Mouse (Mus musculus) intestine, embryonic 16.5 days (tissue): Measurements from ENCODE around the gene Ints1. TPM values are rescaled to one million over a fixed set of nuclear protein-coding genes. Genes with fewer than 3 reads are reported as not detected.
A peak's percentile ranks its signal among the peaks of the same experiment; 100 is the strongest.

Experiments used
- ATAC-seq: fragments of 200-750 bp; cut with Nextera tagmentation; 2 replicates; pipeline ENCODE4 v1.8.0; 2017; ENCODE audit warnings: moderate TSS enrichment, moderate library complexity
- H3K27ac ChIP-seq: fragments of 300-500 bp; sonication (generic); 2 replicates; pipeline ENCODE4 v1.5.1; 2014; ENCODE audit warnings: mild to moderate bottlenecking, low read length
- H3K27me3 ChIP-seq: fragments of 300-500 bp; sonication (generic); replicated peaks from 2 replicates; pipeline ENCODE4 v1.6.1; 2014; ENCODE audit warnings: low read length, control low read depth, mixed read lengths; ENCODE audit not compliant: control insufficient read depth, insufficient read depth
- H3K36me3 ChIP-seq: fragments of 300-500 bp; sonication (generic); 2 replicates; pipeline ENCODE4 v1.6.1; 2014; ENCODE audit warnings: low read length, control low read depth; ENCODE audit not compliant: control insufficient read depth, insufficient read depth
- H3K4me1 ChIP-seq: fragments of 300-500 bp; sonication (generic); 2 replicates; pipeline ENCODE4 v1.6.1; 2014; ENCODE audit warnings: low read length, control low read depth, mixed read lengths; ENCODE audit not compliant: control insufficient read depth, insufficient read depth
- H3K4me2 ChIP-seq: fragments of 300-500 bp; sonication (generic); 2 replicates; pipeline ENCODE4 v1.6.1; 2014; ENCODE audit warnings: low read depth, low read length, control low read depth
- H3K4me3 ChIP-seq: fragments of 300-500 bp; sonication (generic); 2 replicates; pipeline ENCODE4 v1.5.1; 2014; ENCODE audit warnings: mild to moderate bottlenecking, low read length
- H3K9ac ChIP-seq: fragments of 300-500 bp; sonication (generic); 2 replicates; pipeline ENCODE4 v1.6.1; 2014; ENCODE audit warnings: low read depth, low read length
- H3K9me3 ChIP-seq: fragments of 300-500 bp; sonication (generic); 2 replicates; pipeline ENCODE4 v1.6.1; 2016; ENCODE audit warnings: low read length, control low read depth; ENCODE audit not compliant: control insufficient read depth
- WGBS: fragments of 180-500 bp; shearing (Covaris S2); extraction: QIAGEN DNeasy Blood & Tissue Kit; methylation state at CpG from one replicate; pipeline ENCODE4 v1.1.7; 2014; 5-methylcytosine and 5-hydroxymethylcytosine counted together
- polyA plus RNA-seq: library from polyadenylated mRNA; unstranded; fragments of >200 nt; fragmentation: Nextera tagmentation; extraction: Ambion mirVana; gene quantifications from 2 replicates; pipeline ENCODE4 v1.2.1, GENCODE M21; 2015

Ints1 gene
- polyA plus RNA-seq, 1 experiment from 2014 or later, result 18.8 TPM

DNA sequence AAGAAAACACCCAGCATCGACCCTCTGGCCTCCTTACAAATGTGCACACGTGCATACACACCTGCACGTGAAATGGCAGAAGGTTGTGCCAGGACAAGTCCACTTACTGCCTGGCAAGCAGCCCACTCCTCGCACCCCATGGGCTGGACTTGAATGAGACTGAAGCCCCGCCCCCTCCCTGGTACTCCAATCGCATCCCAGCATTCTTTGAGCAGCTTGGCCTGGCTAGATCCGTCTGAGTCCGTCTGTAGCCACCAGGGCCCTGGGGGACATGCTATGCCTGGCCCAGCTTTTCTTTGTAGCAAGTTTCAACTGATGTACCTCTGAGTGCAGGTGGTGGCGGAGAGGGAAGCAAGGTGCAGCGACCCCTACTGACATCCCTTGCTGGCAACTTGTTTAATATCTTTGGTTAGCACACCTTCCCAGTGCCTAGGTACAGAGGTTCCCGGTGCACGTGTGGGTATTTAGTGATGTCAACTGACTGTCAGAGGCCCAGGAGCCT, 28.2 kb upstream of the Ints1 start:
- peak; percentile 48 for ATAC-seq
- WGBS, result 11% methylated on average over 12 of the region's 12 CpGs
- Histone ChIP-seq H3K27me3 (no peaks in the 10 kb centered on the region), H3K9me3 (no peaks in the 10 kb centered on the region), H3K4me2 (0 out of 2 replicates have a peak overlapping the region, but pooled peaks have one; percentile 2), H3K4me3 (0 out of 2 replicates have a peak overlapping the region, but pooled peaks have one; percentile 1), H3K4me1 (peaks cover 15% of the 10 kb centered on the region), H3K36me3 (peaks cover 20% of the 10 kb centered on the region; the same call in 1 of the 2 replicates), H3K9ac (peak overlapping the region; percentile 39), H3K27ac (peak overlapping the region; percentile 84)

DNA sequence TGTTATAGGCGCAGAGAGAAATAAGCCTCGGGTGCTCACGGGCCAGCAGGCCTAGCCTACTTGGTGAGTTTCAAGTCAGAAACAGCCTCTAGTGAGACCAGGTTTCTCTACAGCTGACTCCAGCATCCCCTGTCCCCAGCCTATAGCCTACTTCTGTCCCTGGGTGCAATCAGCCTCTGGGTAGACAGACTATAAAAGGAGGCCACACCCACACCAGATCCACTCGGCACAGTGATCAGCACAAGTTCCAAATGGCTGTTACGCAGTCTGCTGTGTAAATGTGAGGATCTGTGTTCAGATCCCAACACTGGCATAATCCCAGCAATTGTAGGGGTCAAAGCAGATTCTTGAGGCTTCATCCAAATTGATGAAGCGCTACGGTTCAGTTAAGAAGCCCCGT, 27.7 kb upstream of the Ints1 start:
- Histone ChIP-seq H3K9ac (no peak overlapping the region; the same call in 1 of the 2 replicates), H3K4me3 (no peak overlapping the region), H3K9me3 (no peaks in the 10 kb centered on the region), H3K27ac (peak overlapping the region; percentile 31; the same call in 1 of the 2 replicates), H3K4me1 (peaks cover 20% of the 10 kb centered on the region), H3K27me3 (no peaks in the 10 kb centered on the region), H3K4me2 (no peak overlapping the region), H3K36me3 (peaks cover 20% of the 10 kb centered on the region; the same call in 1 of the 2 replicates)
- ATAC-seq, result peak; percentile 27; the same call in 1 of the 2 replicates
- WGBS, result 71% methylated on average over 8 of the region's 8 CpGs

DNA sequence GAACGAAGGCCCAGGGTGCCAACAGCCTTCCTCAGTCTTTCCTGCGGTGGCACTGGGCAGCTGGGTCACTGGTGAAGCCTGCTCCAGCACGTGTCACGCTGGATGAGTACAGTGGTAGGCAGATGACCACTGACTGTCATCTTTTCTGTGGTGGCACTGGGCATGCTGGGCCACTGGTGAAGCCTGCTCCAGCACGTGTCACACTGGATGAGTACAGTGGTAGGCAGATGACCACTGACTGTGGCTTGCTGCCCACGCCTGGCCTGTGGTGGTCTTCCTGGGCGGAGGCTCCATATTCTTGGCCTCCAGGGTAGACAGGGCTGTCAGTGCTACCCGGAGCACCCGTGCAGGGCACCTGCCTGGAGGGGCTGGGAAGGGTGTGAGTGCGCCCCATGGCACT, 26.4 kb upstream of the Ints1 start:
- Histone ChIP-seq H3K27ac (no peak overlapping the region), H3K9me3 (no peaks in the 10 kb centered on the region), H3K4me3 (no peak overlapping the region), H3K9ac (no peak overlapping the region), H3K4me2 (no peak overlapping the region), H3K4me1 (peaks cover 33% of the 10 kb centered on the region), H3K36me3 (peaks cover 15% of the 10 kb centered on the region; the same call in 1 of the 2 replicates), H3K27me3 (no peaks in the 10 kb centered on the region)
- WGBS, result 91% methylated on average over 10 of the region's 10 CpGs
- no peak for ATAC-seq

GRCm38 (mm10) chr5:139801231-139801630, 25.8 kb upstream of the Ints1 start:
- no peak overlapping the region for H3K4me3 ChIP-seq
- H3K36me3 ChIP-seq, result peaks cover 12% of the 10 kb centered on the region; the same call in 1 of the 2 replicates
- H3K27ac ChIP-seq, result no peak overlapping the region
- no peaks in the 10 kb centered on the region for H3K9me3 ChIP-seq
- H3K27me3 ChIP-seq, result no peaks in the 10 kb centered on the region
- H3K4me1 ChIP-seq, result peaks cover 39% of the 10 kb centered on the region
- no peak for ATAC-seq
- no peak overlapping the region for H3K4me2 ChIP-seq
- 95% methylated on average over 8 of the region's 8 CpGs for WGBS
- no peak overlapping the region for H3K9ac ChIP-seq

- no peak for ATAC-seq
- Histone ChIP-seq H3K4me3 (no peak overlapping the region), H3K9me3 (no peaks in the 10 kb centered on the region), H3K4me1 (peaks cover 50% of the 10 kb centered on the region), H3K4me2 (no peak overlapping the region), H3K36me3 (peaks cover 12% of the 10 kb centered on the region; the same call in 1 of the 2 replicates), H3K27me3 (no peaks in the 10 kb centered on the region), H3K27ac (no peak overlapping the region), H3K9ac (no peak overlapping the region)
- 91% methylated on average over 33 of the region's 33 CpGs for WGBS
Measured at GRCm38 (mm10) chr5:139799801-139800590, 24.5 kb upstream of the Ints1 start.

DNA sequence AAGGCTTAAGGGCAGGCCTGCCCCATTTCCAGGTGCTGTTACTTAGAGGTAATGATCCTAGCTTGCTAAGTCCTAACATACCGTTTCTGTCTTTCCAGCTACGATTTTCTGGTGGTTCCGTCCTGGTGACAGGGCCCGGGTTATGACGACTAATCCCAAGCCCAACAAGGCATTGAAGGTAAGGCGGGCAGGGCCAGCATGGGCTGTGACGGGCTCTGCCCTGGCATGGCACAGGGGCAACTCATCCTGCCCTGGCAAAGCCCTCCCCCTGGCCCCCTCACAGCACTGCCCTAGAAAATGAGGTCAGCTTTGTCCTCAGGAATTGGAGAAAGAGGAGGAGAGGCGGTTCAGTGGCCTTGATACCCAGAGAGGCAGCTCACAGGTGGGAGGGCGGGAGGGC, 23.6 kb upstream of the Ints1 start:
- Histone ChIP-seq H3K4me2 (no peak overlapping the region), H3K27me3 (no peaks in the 10 kb centered on the region), H3K4me1 (peaks cover 56% of the 10 kb centered on the region), H3K4me3 (no peak overlapping the region), H3K36me3 (peaks cover 12% of the 10 kb centered on the region; the same call in 1 of the 2 replicates), H3K9ac (no peak overlapping the region), H3K27ac (no peak overlapping the region), H3K9me3 (no peaks in the 10 kb centered on the region)
- no peak for ATAC-seq
- 92% methylated on average over 9 of the region's 9 CpGs for WGBS

GRCm38 (mm10) chr5:139798168-139798900, 22.9 kb upstream of the Ints1 start:
- Histone ChIP-seq H3K4me2 (peak overlapping the region; percentile 31), H3K9ac (peak overlapping the region; percentile 25; the same call in 1 of the 2 replicates), H3K9me3 (no peaks in the 10 kb centered on the region), H3K4me1 (peaks cover 54% of the 10 kb centered on the region), H3K4me3 (peak overlapping the region; percentile 8; the same call in 1 of the 2 replicates), H3K36me3 (peaks cover 12% of the 10 kb centered on the region; the same call in 1 of the 2 replicates), H3K27ac (peak overlapping the region; percentile 48; the same call in 1 of the 2 replicates), H3K27me3 (no peaks in the 10 kb centered on the region)
- ATAC-seq, result no peak
- 42% methylated on average over 10 of the region's 12 CpGs for WGBS

GRCm38 (mm10) chr5:139797473-139798167, 22.1 kb upstream of the Ints1 start:
- Histone ChIP-seq H3K36me3 (peaks cover 12% of the 10 kb centered on the region; the same call in 1 of the 2 replicates), H3K9me3 (no peaks in the 10 kb centered on the region), H3K27ac (peak overlapping the region; percentile 80), H3K27me3 (no peaks in the 10 kb centered on the region), H3K4me2 (peak overlapping the region; percentile 46), H3K4me1 (peaks cover 58% of the 10 kb centered on the region), H3K4me3 (peak overlapping the region; percentile 8; the same call in 1 of the 2 replicates), H3K9ac (peak overlapping the region; percentile 50; the same call in 1 of the 2 replicates)
- 0 out of 2 replicates have a peak, but pooled peaks have one; percentile 11 for ATAC-seq
- WGBS, result 35% methylated on average over 11 of the region's 11 CpGs
